ENCODE assay signal across 8 mouse cellular contexts in the genomic region with DNA sequence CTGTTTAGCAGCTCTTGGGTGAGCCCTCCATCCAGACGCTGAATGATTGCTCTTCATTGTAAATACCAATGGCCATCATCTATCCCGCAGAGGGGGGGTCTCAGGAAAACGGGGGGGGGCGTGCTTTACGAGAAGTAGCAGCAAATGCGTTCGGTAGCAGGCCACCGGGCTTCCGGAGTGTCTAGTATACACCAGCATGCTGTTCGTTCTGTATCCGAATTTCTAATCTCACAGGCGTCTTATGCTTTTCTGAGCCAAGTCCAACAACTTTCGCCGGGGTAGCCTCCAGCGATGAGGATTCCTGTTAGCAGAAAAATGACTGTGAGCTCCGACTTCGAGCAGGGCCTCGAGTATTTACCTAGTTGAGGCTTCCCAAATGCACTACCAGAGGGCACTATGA.
A peak's percentile ranks its signal among the peaks of the same experiment; 100 is the strongest.
DNase-seq lines count a peak whose midpoint lies in the region; ATAC-seq and TF ChIP-seq lines count a peak whose summit lies in the region.

No protein-coding gene starts in this region.

- H3K36me3 ChIP-seq in spleen, adult 2 months (ENCODE audit: control insufficient read depth, insufficient read depth, low read length): no peaks in the 10 kb centered on the region
- no peaks in the 10 kb centered on the region for H3K36me3 ChIP-seq in embryonic facial prominence, embryonic 10.5 days (replicated peaks)
- no peaks in the 10 kb centered on the region for H3K36me3 ChIP-seq in heart, embryonic 16.5 days (ENCODE audit: control insufficient read depth, insufficient read depth)
- no peaks in the 10 kb centered on the region for H3K36me3 ChIP-seq in limb, embryonic 11.5 days (ENCODE audit: control insufficient read depth, insufficient read depth, low read length)
- H3K36me3 ChIP-seq in midbrain, embryonic 14.5 days (ENCODE audit: control insufficient read depth, insufficient read depth, low read length): no peaks in the 10 kb centered on the region

- H3K4me3 ChIP-seq in spleen, adult 2 months (ENCODE audit: extremely low read depth, insufficient read depth, insufficient read length): peak overlapping the region; percentile 16
- peak overlapping the region; percentile 52 for H3K4me3 ChIP-seq in embryonic facial prominence, embryonic 10.5 days
- peak overlapping the region; percentile 52 for H3K4me3 ChIP-seq in heart, embryonic 16.5 days (ENCODE audit: low read length)
- H3K4me3 ChIP-seq in limb, embryonic 11.5 days (ENCODE audit: low read depth, low read length): peak overlapping the region; percentile 0; the same call in 1 of the 2 replicates
- H3K4me3 ChIP-seq in midbrain, embryonic 14.5 days (replicated peaks; ENCODE audit: low read depth, low read length): peak overlapping the region; percentile 0; the same call in 1 of the 2 replicates

- H3K27me3 ChIP-seq in spleen, adult 2 months (ENCODE audit: control insufficient read depth, insufficient read depth, low read length): peaks cover 3% of the 10 kb centered on the region; the same call in 1 of the 2 replicates
- H3K27me3 ChIP-seq in embryonic facial prominence, embryonic 10.5 days (replicated peaks; ENCODE audit: low read depth, poor library complexity, severe bottlenecking): peaks cover 21% of the 10 kb centered on the region
- 0 out of 2 replicates have a peak, but pooled peaks cover 2% of the 10 kb centered on the region for H3K27me3 ChIP-seq in heart, embryonic 16.5 days (ENCODE audit: control insufficient read depth, insufficient read depth, low read length)
- H3K27me3 ChIP-seq in limb, embryonic 11.5 days (ENCODE audit: control insufficient read depth, insufficient read depth, low read length): no peaks in the 10 kb centered on the region
- H3K27me3 ChIP-seq in midbrain, embryonic 14.5 days (ENCODE audit: control insufficient read depth, insufficient read depth, low read length): no peaks in the 10 kb centered on the region

- TF ChIP-seq CTCF in spleen, adult 2 months (IDR thresholded peaks at IDR 0.05; ENCODE audit: extremely low read depth, insufficient read depth, insufficient read length, insufficient replicate concordance): no peak

- no peaks in the 10 kb centered on the region for H3K9me3 ChIP-seq in embryonic facial prominence, embryonic 10.5 days
- H3K9me3 ChIP-seq in heart, embryonic 16.5 days (replicated peaks; ENCODE audit: control insufficient read depth, low read length): no peaks in the 10 kb centered on the region
- H3K9me3 ChIP-seq in limb, embryonic 11.5 days (ENCODE audit: control insufficient read depth, low read length): no peaks in the 10 kb centered on the region
- no peaks in the 10 kb centered on the region for H3K9me3 ChIP-seq in midbrain, embryonic 14.5 days (ENCODE audit: control insufficient read depth, low read length)

- H3K9ac ChIP-seq in heart, embryonic 16.5 days (ENCODE audit: low read length): peak overlapping the region; percentile 49
- H3K9ac ChIP-seq in limb, embryonic 11.5 days (ENCODE audit: low read length): no peak overlapping the region
- 0 out of 2 replicates have a peak overlapping the region, but pooled peaks have one; percentile 12 for H3K9ac ChIP-seq in midbrain, embryonic 14.5 days (replicated peaks; ENCODE audit: low read length)

- DNase-seq in spleen, adult 2 months (ENCODE audit: low read depth in 1 of 2, low spot score in 2 of 2): no peak
- no peak for DNase-seq in spleen, postnatal 14 days (ENCODE audit: low spot score in 2 of 2)
- DNase-seq in embryonic facial prominence, embryonic 10.5 days (ENCODE audit: low spot score): peak; percentile 47
- DNase-seq in limb, embryonic 11.5 days (ENCODE audit: low spot score): peak; percentile 38
- DNase-seq in midbrain, embryonic 14.5 days: peak; percentile 56
- no peak for DNase-seq in ovary, postnatal 10 days (ENCODE audit: low spot score)
- no peak for DNase-seq in spleen, postnatal 4 days (ENCODE audit: low spot score in 2 of 2)

- TF ChIP-seq POLR2A in spleen, adult 2 months (IDR thresholded peaks at IDR 0.05; ENCODE audit: low read depth, low read length): no peak

- ATAC-seq in heart, embryonic 16.5 days (replicated peaks; ENCODE audit: extremely low read depth, insufficient read depth, low FRiP score): no peak
- no peak for ATAC-seq in limb, embryonic 11.5 days (ENCODE audit: insufficient number of reproducible peaks, low FRiP score, low TSS enrichment, low read depth)
- ATAC-seq in midbrain, embryonic 14.5 days (ENCODE audit: low FRiP score, low TSS enrichment): no peak

- 0 out of 2 replicates have a peak, but pooled peaks cover 2% of the 10 kb centered on the region for H3K4me1 ChIP-seq in spleen, adult 2 months (ENCODE audit: control insufficient read depth, insufficient read depth, insufficient read length)
- H3K4me1 ChIP-seq in embryonic facial prominence, embryonic 10.5 days: peaks cover 52% of the 10 kb centered on the region
- H3K4me1 ChIP-seq in heart, embryonic 16.5 days (ENCODE audit: control insufficient read depth, insufficient read depth, low read length): peaks cover 13% of the 10 kb centered on the region
- H3K4me1 ChIP-seq in limb, embryonic 11.5 days (ENCODE audit: control insufficient read depth, insufficient read depth, low read length): peaks cover 37% of the 10 kb centered on the region
- H3K4me1 ChIP-seq in midbrain, embryonic 14.5 days (ENCODE audit: control insufficient read depth, insufficient read depth, low read length): peaks cover 30% of the 10 kb centered on the region

- WGBS in spleen, adult 2 months: 8% methylated on average over 18 of the region's 18 CpGs
- WGBS in embryonic facial prominence, embryonic 10.5 days: 12% methylated on average over 18 of the region's 18 CpGs
- 10% methylated on average over 18 of the region's 18 CpGs for WGBS in heart, embryonic 16.5 days
- 12% methylated on average over 18 of the region's 18 CpGs for WGBS in limb, embryonic 11.5 days
- 8% methylated on average over 18 of the region's 18 CpGs for WGBS in midbrain, embryonic 14.5 days

- peak overlapping the region; percentile 66 for H3K4me2 ChIP-seq in heart, embryonic 16.5 days (ENCODE audit: low read depth, low read length)
- H3K4me2 ChIP-seq in limb, embryonic 11.5 days (ENCODE audit: low read depth, severe bottlenecking): peak overlapping the region; percentile 45
- H3K4me2 ChIP-seq in midbrain, embryonic 14.5 days (ENCODE audit: low read length): peak overlapping the region; percentile 52

- H3K27ac ChIP-seq in spleen, adult 2 months (ENCODE audit: insufficient read depth, low read length): no peak overlapping the region
- peak overlapping the region; percentile 72 for H3K27ac ChIP-seq in embryonic facial prominence, embryonic 10.5 days (replicated peaks)
- H3K27ac ChIP-seq in heart, embryonic 16.5 days (ENCODE audit: low read length): peak overlapping the region; percentile 64
- no peak overlapping the region for H3K27ac ChIP-seq in limb, embryonic 11.5 days (replicated peaks; ENCODE audit: low read depth, low read length)
- H3K27ac ChIP-seq in midbrain, embryonic 14.5 days (replicated peaks; ENCODE audit: low read depth, low read length): peak overlapping the region; percentile 49; the same call in 1 of the 2 replicates

Comparison
In these comparisons a context has a peak if more than half of its experiments do, and no peak if none do; other contexts are left out.
1. DNase-seq: peak in embryonic facial prominence, embryonic 10.5 days (single experiment), limb, embryonic 11.5 days (single experiment) and midbrain, embryonic 14.5 days (single experiment); none in spleen, adult 2 months (0 of 2), spleen, postnatal 14 days (0 of 2), ovary, postnatal 10 days (single experiment) and spleen, postnatal 4 days (0 of 2).
2. H3K27ac ChIP-seq: peak in embryonic facial prominence, embryonic 10.5 days (single experiment), heart, embryonic 16.5 days (single experiment) and midbrain, embryonic 14.5 days (single experiment); none in spleen, adult 2 months (single experiment) and limb, embryonic 11.5 days (single experiment).
3. H3K4me3 ChIP-seq: peak in every context shown above with its lines; median percentile 52 in embryonic facial prominence, embryonic 10.5 days; 52 in heart, embryonic 16.5 days; 16 in spleen, adult 2 months; 0 in limb, embryonic 11.5 days; 0 in midbrain, embryonic 14.5 days.
4. Peak in every context shown above with its lines, with median percentiles within 50 percentile points of each other: H3K4me2 ChIP-seq.